Mouse (Mus musculus) stomach, postnatal 0 days (tissue): Measurements from ENCODE around the gene Slco2a1. TPM values are rescaled to one million over a fixed set of nuclear protein-coding genes. Genes with fewer than 3 reads are reported as not detected.

ENCODE experiments used
- ATAC-seq: fragments of 200-750 bp; cut with Nextera tagmentation; 2 replicates; pipeline ENCODE4 v1.8.0; 2017; ENCODE audit not compliant: low FRiP score, low TSS enrichment
- DNase-seq: peaks from one replicate; pipeline ENCODE4 v3.0.0-alpha.2; 2016; ENCODE audit warnings: low spot score
- H3K27ac ChIP-seq: fragments of 300-500 bp; sonication (generic); replicated peaks from 2 replicates; pipeline ENCODE4 v1.5.1; 2014; ENCODE audit warnings: mild to moderate bottlenecking, control low read depth
- H3K27me3 ChIP-seq: fragments of 300-500 bp; sonication (generic); 2 replicates; pipeline ENCODE4 v1.6.1; 2014; ENCODE audit warnings: low read length; ENCODE audit not compliant: control insufficient read depth, insufficient read depth
- H3K36me3 ChIP-seq: fragments of 300-500 bp; sonication (generic); 2 replicates; pipeline ENCODE4 v1.6.1; 2014; ENCODE audit warnings: low read length, mixed read lengths; ENCODE audit not compliant: control insufficient read depth, insufficient read depth
- H3K4me1 ChIP-seq: fragments of 300-500 bp; sonication (generic); replicated peaks from 2 replicates; pipeline ENCODE4 v1.6.1; 2014; ENCODE audit warnings: antibody characterized with exemption; ENCODE audit not compliant: control insufficient read depth, insufficient read depth
- H3K4me2 ChIP-seq: fragments of 300-500 bp; sonication (generic); replicated peaks from 2 replicates; pipeline ENCODE4 v1.6.1; 2014; ENCODE audit warnings: low read depth, mild to moderate bottlenecking, control low read depth, moderate library complexity
- H3K4me3 ChIP-seq: fragments of 300-500 bp; sonication (generic); 2 replicates; pipeline ENCODE4 v1.5.1; 2014; ENCODE audit warnings: low read depth, low read length, control low read depth
- H3K9ac ChIP-seq: fragments of 300-500 bp; sonication (generic); 2 replicates; pipeline ENCODE4 v1.6.1; 2014; ENCODE audit warnings: mild to moderate bottlenecking, low read length, control low read depth, mixed read lengths
- H3K9me3 ChIP-seq: fragments of 300-500 bp; sonication (generic); 2 replicates; pipeline ENCODE4 v1.6.1; 2016; ENCODE audit warnings: low read length; ENCODE audit not compliant: control insufficient read depth
- CTCF ChIP-seq: IDR thresholded peaks from 2 replicates; pipeline ENCODE4 v1.5.1; 2016; ENCODE audit warnings: antibody characterized with exemption, low read depth, mild to moderate bottlenecking, moderate library complexity
- EP300 ChIP-seq: optimal IDR thresholded peaks from 2 replicates; pipeline ENCODE3; 2016; ENCODE audit warnings: antibody characterized with exemption
- WGBS: fragments of 180-500 bp; shearing (Covaris S2); extraction: QIAGEN DNeasy Blood & Tissue Kit; methylation state at CpG from one replicate; pipeline ENCODE4 v1.1.7; 2014; 5-methylcytosine and 5-hydroxymethylcytosine counted together
- polyA plus RNA-seq: library from polyadenylated mRNA; unstranded; fragments of >200 nt; fragmentation: Nextera tagmentation; extraction: Ambion mirVana; gene quantifications from 2 replicates; pipeline ENCODE4 v1.2.1, GENCODE M21; 2015

The Slco2a1 gene
- polyA plus RNA-seq, 1 experiment from 2014 or later: 22.3 TPM

DNA sequence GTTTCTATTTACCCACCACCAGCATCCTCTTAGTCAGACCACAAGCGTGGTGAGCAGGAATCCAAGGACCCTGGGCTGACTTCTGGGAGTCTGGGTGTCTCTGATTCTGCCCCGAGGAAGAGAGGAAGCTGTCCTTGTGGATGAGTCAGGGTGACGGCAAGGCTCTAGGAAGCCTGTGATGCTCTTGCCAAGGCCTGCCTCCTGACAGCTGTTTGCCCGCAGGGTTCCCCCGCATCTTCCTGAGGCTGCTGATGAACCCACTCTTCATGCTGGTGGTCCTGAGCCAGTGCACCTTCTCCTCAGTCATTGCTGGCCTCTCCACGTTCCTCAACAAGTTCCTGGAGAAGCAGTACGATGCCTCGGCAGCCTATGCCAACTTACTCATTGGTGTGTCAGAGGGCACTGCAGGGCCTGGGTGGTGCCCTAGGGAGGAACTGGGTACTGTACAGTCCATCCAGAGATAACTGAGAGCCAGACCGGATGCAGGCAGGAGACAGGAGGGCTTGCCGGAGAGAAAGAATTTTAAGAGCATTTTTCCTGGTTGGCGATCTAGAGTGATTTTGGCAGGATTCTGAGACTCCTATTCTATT is 84.5 kb downstream of the Slco2a1 start:
- 73% methylated on average over 11 of the region's 11 CpGs for WGBS
- DNase-seq (no peak), ATAC-seq (0 out of 2 replicates have a peak, but pooled peaks have one; percentile 21)
- H3K4me1 ChIP-seq: no peaks in the 10 kb centered on the region
- no peak overlapping the region for H3K9ac ChIP-seq
- H3K9me3 ChIP-seq: no peaks in the 10 kb centered on the region
- no peak overlapping the region for H3K4me2 ChIP-seq
- no peak overlapping the region for H3K27ac ChIP-seq
- H3K36me3 ChIP-seq: no peaks in the 10 kb centered on the region
- H3K27me3 ChIP-seq: no peaks in the 10 kb centered on the region
- TF ChIP-seq EP300 (no peak), CTCF (no peak)
- no peak overlapping the region for H3K4me3 ChIP-seq

DNA sequence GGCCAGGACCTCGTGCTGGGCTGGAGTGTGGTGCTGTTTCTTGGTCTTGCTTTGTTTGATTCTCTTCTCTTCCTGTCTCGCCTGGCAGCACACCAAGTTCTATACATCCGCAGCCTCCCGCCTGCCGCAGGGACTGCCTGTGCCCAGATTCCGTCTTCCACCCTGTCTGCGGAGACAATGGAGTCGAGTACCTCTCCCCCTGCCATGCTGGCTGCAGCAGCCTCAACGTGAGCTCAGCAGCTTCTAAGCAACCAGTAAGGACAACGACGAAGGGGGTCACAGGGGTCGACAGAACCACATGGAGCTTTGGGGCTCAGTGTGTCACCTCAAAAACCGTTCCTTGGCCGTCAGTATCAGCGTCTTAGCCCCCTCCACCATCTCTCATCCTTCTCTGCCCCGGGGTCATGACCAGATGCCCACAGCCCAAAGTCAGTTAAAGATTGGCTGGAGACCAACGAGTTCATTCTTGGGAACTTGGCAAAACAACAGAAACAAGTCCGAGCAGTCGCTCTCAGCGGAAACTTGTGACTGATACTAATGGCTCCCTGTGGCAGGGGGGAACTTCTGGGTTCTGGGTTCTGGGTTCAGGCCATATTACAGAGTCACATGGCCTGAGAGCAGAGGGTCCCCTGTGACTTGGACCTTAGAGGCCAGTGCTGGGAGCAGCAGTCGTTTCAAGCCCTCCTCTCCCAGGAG is 88.5 kb downstream of the Slco2a1 start:
- H3K4me2 ChIP-seq: no peak overlapping the region
- no peak overlapping the region for H3K9ac ChIP-seq
- H3K9me3 ChIP-seq: no peaks in the 10 kb centered on the region
- DNase-seq: no peak
- H3K4me3 ChIP-seq: no peak overlapping the region
- no peak for TF ChIP-seq CTCF
- no peak for TF ChIP-seq EP300
- H3K36me3 ChIP-seq: no peaks in the 10 kb centered on the region
- H3K4me1 ChIP-seq: no peaks in the 10 kb centered on the region
- 55% methylated on average over 21 of the region's 21 CpGs for WGBS
- 0 out of 2 replicates have a peak, but pooled peaks have one; percentile 38 for ATAC-seq
- H3K27ac ChIP-seq: no peak overlapping the region
- no peaks in the 10 kb centered on the region for H3K27me3 ChIP-seq

DNA sequence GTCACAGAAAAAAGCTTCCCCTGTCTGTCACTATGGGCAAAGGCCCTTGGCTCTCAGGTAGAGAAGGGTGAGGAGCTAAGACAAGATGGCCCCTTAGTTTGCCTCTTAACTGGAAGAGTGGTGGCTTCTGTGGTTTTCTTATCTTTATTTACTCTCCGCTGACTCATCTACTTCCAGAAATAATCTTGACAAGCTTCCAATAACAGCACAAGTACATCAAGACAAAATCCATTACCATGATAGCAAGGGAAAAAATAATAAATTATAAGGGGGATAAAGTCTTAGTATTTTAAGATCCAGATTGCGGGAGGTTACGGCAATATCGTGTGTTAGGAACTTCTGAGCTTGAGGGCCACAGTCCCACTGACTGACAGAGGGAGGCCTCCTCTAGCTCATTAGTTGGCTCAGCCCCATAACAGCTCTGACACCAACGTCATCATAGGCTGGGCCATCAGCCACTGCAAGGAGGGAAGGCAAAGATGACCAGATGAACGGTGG is 89.7 kb downstream of the Slco2a1 start:
- no peak for DNase-seq
- TF ChIP-seq CTCF (no peak), EP300 (no peak)

DNA sequence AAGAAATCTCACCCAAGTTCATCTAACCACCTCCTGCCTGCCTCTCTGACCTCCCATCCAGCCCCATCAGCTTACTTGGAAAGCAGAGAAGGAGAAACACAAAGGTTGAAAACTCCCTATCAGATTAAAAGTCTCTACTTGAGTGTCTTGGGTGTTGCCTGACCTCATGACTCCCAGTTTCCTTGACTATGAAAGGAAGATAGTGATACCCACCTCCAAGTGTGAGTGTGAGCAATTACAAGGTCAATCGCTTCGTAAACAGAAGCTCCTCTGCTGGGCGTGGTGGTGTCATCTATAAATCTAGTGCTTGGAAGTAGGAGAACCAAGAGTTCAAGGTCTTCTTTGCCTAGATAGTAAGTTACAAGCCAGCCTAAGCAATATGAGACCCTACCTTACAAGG is 91.7 kb downstream of the Slco2a1 start:
- TF ChIP-seq EP300: no peak
- no peak for TF ChIP-seq CTCF
- no peak overlapping the region for H3K27ac ChIP-seq
- no peaks in the 10 kb centered on the region for H3K36me3 ChIP-seq
- no peaks in the 10 kb centered on the region for H3K27me3 ChIP-seq
- H3K4me1 ChIP-seq: no peaks in the 10 kb centered on the region
- no peak overlapping the region for H3K9ac ChIP-seq
- no peak overlapping the region for H3K4me2 ChIP-seq
- no peak for ATAC-seq
- DNase-seq: no peak
- 91% methylated on average over 3 of the region's 3 CpGs for WGBS
- H3K4me3 ChIP-seq: no peak overlapping the region
- no peaks in the 10 kb centered on the region for H3K9me3 ChIP-seq

More for the DNA sequence above, 89.7 kb downstream of the Slco2a1 start:
- Histone ChIP-seq H3K4me1 (no peaks in the 10 kb centered on the region), H3K27me3 (no peaks in the 10 kb centered on the region), H3K4me3 (no peak overlapping the region), H3K9me3 (no peaks in the 10 kb centered on the region), H3K36me3 (no peaks in the 10 kb centered on the region), H3K27ac (no peak overlapping the region), H3K9ac (no peak overlapping the region), H3K4me2 (no peak overlapping the region)
- peak; percentile 53 for ATAC-seq
- 59% methylated on average over 6 of the region's 6 CpGs for WGBS

DNA sequence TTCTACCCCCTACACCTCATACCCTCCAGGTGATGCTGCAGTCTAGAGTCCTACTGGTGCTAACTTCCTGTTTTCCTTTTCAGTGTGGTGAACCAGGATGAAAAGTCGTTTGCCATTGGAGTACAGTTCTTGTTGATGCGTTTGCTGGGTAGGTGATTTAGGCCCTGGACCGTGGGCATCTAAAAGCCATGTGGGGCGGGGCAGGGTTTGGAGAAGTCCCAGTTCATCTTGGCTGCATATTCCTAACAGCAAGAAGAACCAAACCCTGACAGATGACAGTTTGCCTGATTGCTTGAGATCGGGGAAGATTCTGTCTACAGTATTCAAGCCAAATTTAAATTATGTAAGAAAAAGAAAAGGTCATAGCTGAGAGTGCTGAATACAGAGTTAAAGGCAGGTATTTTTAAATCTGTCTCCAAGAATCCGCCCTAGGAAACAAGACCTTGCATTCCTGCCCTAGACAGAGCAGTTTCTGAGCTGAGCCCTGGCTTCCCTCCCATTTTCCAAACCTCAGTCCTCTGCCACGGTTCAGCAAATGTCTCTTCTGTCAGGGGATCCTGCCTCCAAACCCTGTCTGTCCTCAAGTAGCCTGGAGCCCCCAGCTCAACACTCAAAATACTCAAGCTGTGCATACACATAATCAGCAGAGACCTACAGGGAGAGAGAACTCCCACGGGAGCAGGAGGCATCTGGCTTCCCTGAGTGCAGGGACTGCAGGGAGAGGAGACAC is 93.9 kb downstream of the Slco2a1 start:
- Histone ChIP-seq H3K36me3 (no peaks in the 10 kb centered on the region), H3K9me3 (no peaks in the 10 kb centered on the region), H3K27ac (no peak overlapping the region), H3K4me3 (no peak overlapping the region), H3K9ac (no peak overlapping the region), H3K27me3 (no peaks in the 10 kb centered on the region), H3K4me1 (no peaks in the 10 kb centered on the region), H3K4me2 (no peak overlapping the region)
- WGBS: 62% methylated on average over 8 of the region's 8 CpGs
- DNase-seq (no peak), ATAC-seq (no peak)
- no peak for TF ChIP-seq EP300
- TF ChIP-seq CTCF: no peak
